Mouse (Mus musculus) heart, postnatal 36 days (tissue): ENCODE data around the gene Znhit2. TPM values are rescaled to one million over a fixed set of nuclear protein-coding genes. Genes with fewer than 3 reads are reported as not detected.

Experiments used
- microRNA-seq, 2 experiments: library from miRNA; unstranded; fragments of <30 nt; microRNA quantifications; one replicate each; pipeline ENCODE4 v1.2.0; 2021; ENCODE audit warnings: borderline number of aligned reads in 2 of 2
- total RNA-seq, 2 experiments: library from RNA; stranded (reverse); gene quantifications; 2 replicates each; pipeline ENCODE4 v1.2.3; 2021

Gene Znhit2
- total RNA-seq, 2 experiments from 2014 or later = 11.3 to 11.5 TPM

Small RNA genes lying within 50 kb of the gene (microRNA-seq; reads per million reads assigned to microRNA genes)
- 0 reads per million in 2 experiments for gene Mir6988

Other genes starting within 250 kb of the Znhit2 start
- gene Frmd8, start 185.9 kb upstream of the Znhit2 start, total RNA-seq = 10 to 100 TPM; 11.4 to 11.7 TPM
- gene Slc25a45, start 183.4 kb upstream of the Znhit2 start, total RNA-seq = 1 to 10 TPM; 3.4 to 4.2 TPM
- under 1 TPM; 0.57 to 0.64 TPM for gene Tigd3, start 167.0 kb upstream of the Znhit2 start, total RNA-seq
- gene Dpf2, start 148.2 kb upstream of the Znhit2 start, total RNA-seq = 10 to 100 TPM; 75.8 to 96.2 TPM
- gene Cdc42ep2, start 136.4 kb upstream of the Znhit2 start, total RNA-seq = 1 to 10 TPM; 9.3 to 9.5 TPM
- 10 to 100 TPM; 10.6 to 10.9 TPM for gene Pola2, start 97.0 kb upstream of the Znhit2 start, total RNA-seq
- gene Slc22a20, start 75.0 kb upstream of the Znhit2 start, total RNA-seq = not detected
- gene Capn1, start 45.3 kb upstream of the Znhit2 start, total RNA-seq = 10 to 100 TPM; 34.7 to 35.2 TPM
- 10 to 100 TPM; 19.4 to 26.4 TPM for gene Syvn1, start 14.6 kb upstream of the Znhit2 start, total RNA-seq
- gene Mrpl49, start 3.4 kb upstream of the Znhit2 start, total RNA-seq = 10 to 100 TPM; 36.2 to 39.7 TPM
- 100 to 1,000 TPM; 556 to 559 TPM for gene Fau, start 3.3 kb upstream of the Znhit2 start, total RNA-seq
- 1 to 10 TPM; 3.0 to 3.7 TPM for gene Tm7sf2, start 7.2 kb downstream of the Znhit2 start, total RNA-seq
- gene Vps51, start 16.0 kb downstream of the Znhit2 start, total RNA-seq = 10 to 100 TPM; 23.9 to 25.0 TPM
- gene Tmem262, start 18.8 kb downstream of the Znhit2 start, total RNA-seq = not detected
- gene Gm28374, start 21.1 kb downstream of the Znhit2 start, total RNA-seq = not detected
- 10 to 100 TPM; 17.0 to 17.9 TPM for gene Zfpl1, start 23.8 kb downstream of the Znhit2 start, total RNA-seq
- gene Cdca5, start 23.8 kb downstream of the Znhit2 start, total RNA-seq = under 1 TPM; 0.19 TPM
- not detected for gene AC131692.1, start 33.2 kb downstream of the Znhit2 start, total RNA-seq
- gene Naaladl1, start 44.6 kb downstream of the Znhit2 start, total RNA-seq = not detected
- gene Sac3d1, start 57.5 kb downstream of the Znhit2 start, total RNA-seq = 1 to 10 TPM; 8.5 to 8.8 TPM
- 10 to 100 TPM; 12.8 to 13.3 TPM for gene Snx15, start 67.1 kb downstream of the Znhit2 start, total RNA-seq
- gene Batf2, start 79.8 kb downstream of the Znhit2 start, total RNA-seq = under 1 TPM; 0.69 to 0.89 TPM
- gene Arl2, start 80.4 kb downstream of the Znhit2 start, total RNA-seq = 10 to 100 TPM; 57.7 to 67.5 TPM
- not detected for gene Majin, start 123.2 kb downstream of the Znhit2 start, total RNA-seq
- gene Gpha2, start 165.2 kb downstream of the Znhit2 start, total RNA-seq = not detected
- gene Ppp2r5b, start 174.7 kb downstream of the Znhit2 start, total RNA-seq = 10 to 100 TPM; 34.5 to 35.3 TPM
- 10 to 100 TPM; 24.5 to 25.9 TPM for gene Atg2a, start 180.5 kb downstream of the Znhit2 start, total RNA-seq
- 100 to 1,000 TPM; 105 to 151 TPM for gene Ehd1, start 215.5 kb downstream of the Znhit2 start, total RNA-seq
- gene Cdc42bpg, start 245.3 kb downstream of the Znhit2 start, total RNA-seq = 10 to 100 TPM; 10.9 to 11.9 TPM